Mouse (Mus musculus) heart, postnatal 0 days (tissue): ENCODE measurements around the gene Fndc10.

Experiments
- CTCF ChIP-seq: IDR thresholded peaks from 2 replicates; pipeline ENCODE4 v1.5.1; 2016; ENCODE audit warnings: antibody characterized with exemption, control low read depth, low read depth
- EP300 ChIP-seq: IDR thresholded peaks from 2 replicates; pipeline ENCODE4 v1.6.1; 2016; ENCODE audit warnings: antibody characterized with exemption, low read depth

DNA sequence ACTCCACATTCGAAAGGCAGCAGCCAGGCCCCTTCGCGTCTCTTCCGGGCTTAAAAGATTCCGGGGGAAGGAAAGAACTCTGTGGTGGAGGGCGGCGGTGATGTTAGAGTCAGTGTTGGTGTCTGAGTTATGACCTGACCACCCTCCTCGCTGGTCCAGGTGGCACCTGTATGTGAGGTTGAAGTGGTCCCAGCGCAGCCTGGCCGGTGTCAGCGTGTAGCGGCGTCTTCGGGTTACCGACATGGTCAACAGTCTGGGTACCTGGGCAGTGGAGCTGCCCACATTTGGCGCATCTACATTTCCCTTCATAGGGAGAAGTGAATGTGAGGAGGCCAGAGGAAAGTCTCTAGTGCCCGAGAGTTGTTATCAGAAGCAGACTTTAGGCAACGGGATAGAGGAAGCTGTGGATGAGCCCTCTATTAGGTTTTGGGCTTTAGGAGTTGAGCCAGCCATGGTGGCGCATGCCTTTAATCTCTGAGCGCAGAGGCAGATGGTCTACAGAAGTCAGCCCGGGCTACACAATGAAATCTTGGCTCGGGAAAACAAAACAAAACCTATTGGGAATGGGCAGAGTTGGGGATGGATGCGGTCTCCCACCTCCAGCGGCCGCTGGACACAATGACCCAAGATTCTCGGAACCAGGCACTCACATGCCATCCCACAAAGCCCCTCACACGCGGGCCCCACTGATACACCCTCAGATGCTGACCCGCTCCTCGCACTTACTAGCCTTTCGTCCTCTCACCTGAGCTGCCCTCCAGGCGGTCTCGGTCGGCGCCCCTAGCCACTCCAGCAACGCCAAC is 41.7 kb upstream of the Fndc10 start:
- TF ChIP-seq CTCF, result no peak
- no peak for TF ChIP-seq EP300
